Mouse (Mus musculus): ENCODE measurements around the gene Evx1. TPM values are rescaled to one million over a fixed set of nuclear protein-coding genes. Genes with fewer than 3 reads are reported as not detected.

Gene Evx1
- polyA plus RNA-seq (2012; rRNA removed) = not detected in 2 replicates

DNA sequence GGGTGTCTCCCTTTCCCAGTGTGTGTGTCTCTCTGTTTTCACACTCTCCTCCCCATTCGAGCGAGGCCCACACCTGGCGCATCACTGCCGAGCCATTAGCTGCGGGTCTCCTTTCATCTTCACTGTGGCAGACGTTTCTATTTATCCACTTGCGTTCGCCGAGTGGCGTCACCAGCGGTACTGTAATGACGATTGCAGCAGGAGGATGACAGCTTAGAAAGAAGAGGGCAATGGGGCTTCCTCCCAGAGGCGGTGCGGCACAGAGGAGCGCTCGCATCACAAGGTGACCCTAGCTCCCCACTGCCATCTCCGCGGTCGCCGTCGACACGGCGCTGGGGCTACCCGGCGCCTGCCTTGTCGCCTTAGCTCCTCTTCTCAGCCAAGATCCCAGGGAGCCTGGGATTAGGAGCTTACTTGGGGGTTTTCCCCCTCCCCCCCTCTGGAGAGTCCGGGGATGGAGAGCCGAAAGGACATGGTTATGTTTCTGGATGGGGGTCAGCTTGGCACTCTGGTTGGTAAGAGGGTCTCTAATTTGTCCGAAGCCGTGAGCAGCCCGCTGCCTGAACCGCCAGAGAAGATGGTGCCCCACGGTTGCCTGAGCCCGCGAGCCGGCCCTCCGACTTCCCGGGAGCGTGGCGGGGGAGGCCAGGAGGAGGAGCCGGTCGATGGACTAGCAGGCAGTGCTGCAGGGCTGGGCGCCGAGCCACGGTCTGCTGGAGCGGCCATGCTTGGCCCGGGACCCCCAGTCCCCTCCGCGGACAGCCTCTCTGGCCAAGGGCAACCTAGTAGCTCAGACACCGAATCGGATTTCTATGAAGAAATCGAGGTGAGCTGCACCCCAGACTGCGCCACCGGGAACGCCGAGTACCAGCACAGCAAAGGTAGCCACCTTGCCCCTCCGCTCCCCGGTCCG lies at the start of gene Evx1:
TSS of gene Evx1 (plus strand) at position 108 of the 913 bp plus-strand sequence.
- Histone ChIP-seq H3K27me3 (ENCODE audit: control insufficient read depth, insufficient read depth, low read length) (peaks cover 89% of the 10 kb centered on the region), H3K27ac (ENCODE audit: insufficient read depth, low read depth, low read length) (no peak within 1 kb of the TSS), H3K36me3 (ENCODE audit: control insufficient read depth, insufficient read depth, low read length) (no peaks in the 10 kb centered on the region), H3K4me1 (ENCODE audit: control insufficient read depth, insufficient read depth, insufficient read length, low read length) (peaks cover 4% of the 10 kb centered on the region; the same call in 1 of the 2 replicates), H3K4me3 (ENCODE audit: low read depth, low read length) (no peak within 1 kb of the TSS)
- no peak for TF ChIP-seq POLR2A (IDR thresholded peaks at IDR 0.05; ENCODE audit: low read depth, low read length)
- no peak for TF ChIP-seq CTCF (IDR thresholded peaks at IDR 0.05; ENCODE audit: extremely low read depth, insufficient read length, insufficient replicate concordance, low read depth, low read length)
- 3% methylated on average over 59 of the region's 59 CpGs for WGBS

- H3K36me3 ChIP-seq (ENCODE audit: control insufficient read depth, insufficient read depth, low read length) = no peaks in the 10 kb centered on the region
- no peak overlapping the region for H3K4me3 ChIP-seq (ENCODE audit: low read depth, low read length)
- WGBS = 10% methylated on average over 5 of the region's 5 CpGs
- H3K27me3 ChIP-seq (ENCODE audit: control insufficient read depth, insufficient read depth, low read length) = peaks cover 84% of the 10 kb centered on the region
- no peak for TF ChIP-seq CTCF (IDR thresholded peaks at IDR 0.05; ENCODE audit: extremely low read depth, insufficient read length, insufficient replicate concordance, low read depth, low read length)
- no peak for TF ChIP-seq POLR2A (IDR thresholded peaks at IDR 0.05; ENCODE audit: low read depth, low read length)
- 0 out of 2 replicates have a peak, but pooled peaks cover 4% of the 10 kb centered on the region for H3K4me1 ChIP-seq (ENCODE audit: control insufficient read depth, insufficient read depth, insufficient read length, low read length)
- H3K27ac ChIP-seq (ENCODE audit: insufficient read depth, low read depth, low read length) = no peak overlapping the region
These were observed 49.0 kb upstream of the Evx1 start for GRCm38 (mm10) chr6:52264106-52264790.

DNA sequence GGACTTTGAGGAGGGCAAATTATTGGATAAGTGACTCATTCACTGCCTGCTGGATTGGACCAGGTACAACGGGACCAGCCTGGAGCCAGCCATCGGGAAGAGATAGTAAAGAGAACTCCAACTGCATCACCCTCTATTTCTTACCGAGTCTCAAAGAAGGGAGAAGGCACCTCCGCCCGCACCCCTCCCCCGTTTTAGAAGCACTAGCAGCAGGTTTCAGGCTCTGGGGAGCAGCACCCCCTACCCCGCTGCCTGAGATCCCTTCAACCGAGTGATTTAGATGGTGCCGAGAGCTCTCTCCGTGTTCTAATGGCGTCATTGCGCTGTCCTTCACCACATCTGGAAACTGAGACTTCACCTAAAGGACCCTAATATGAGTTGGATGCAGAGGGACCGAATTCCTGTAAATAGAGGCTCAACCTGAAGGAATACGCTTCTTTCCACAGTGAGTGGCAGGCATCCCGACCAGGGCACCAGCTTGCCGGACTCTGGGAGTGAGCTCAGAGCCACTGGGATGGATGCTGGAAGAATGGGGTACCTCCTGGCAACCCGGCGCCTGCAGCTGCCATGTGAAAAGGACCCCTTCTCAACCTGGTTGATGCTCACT lies 47.9 kb upstream of the Evx1 start:
- Histone ChIP-seq H3K4me3 (ENCODE audit: low read depth, low read length) (no peak overlapping the region), H3K36me3 (ENCODE audit: control insufficient read depth, insufficient read depth, low read length) (no peaks in the 10 kb centered on the region), H3K27ac (ENCODE audit: insufficient read depth, low read depth, low read length) (no peak overlapping the region), H3K4me1 (ENCODE audit: control insufficient read depth, insufficient read depth, insufficient read length, low read length) (no peaks in the 10 kb centered on the region), H3K27me3 (ENCODE audit: control insufficient read depth, insufficient read depth, low read length) (peaks cover 79% of the 10 kb centered on the region)
- 3% methylated on average over 18 of the region's 18 CpGs for WGBS
- TF ChIP-seq POLR2A (IDR thresholded peaks at IDR 0.05; ENCODE audit: low read depth, low read length) (no peak), CTCF (IDR thresholded peaks at IDR 0.05; ENCODE audit: extremely low read depth, insufficient read length, insufficient replicate concordance, low read depth, low read length) (no peak)

DNA sequence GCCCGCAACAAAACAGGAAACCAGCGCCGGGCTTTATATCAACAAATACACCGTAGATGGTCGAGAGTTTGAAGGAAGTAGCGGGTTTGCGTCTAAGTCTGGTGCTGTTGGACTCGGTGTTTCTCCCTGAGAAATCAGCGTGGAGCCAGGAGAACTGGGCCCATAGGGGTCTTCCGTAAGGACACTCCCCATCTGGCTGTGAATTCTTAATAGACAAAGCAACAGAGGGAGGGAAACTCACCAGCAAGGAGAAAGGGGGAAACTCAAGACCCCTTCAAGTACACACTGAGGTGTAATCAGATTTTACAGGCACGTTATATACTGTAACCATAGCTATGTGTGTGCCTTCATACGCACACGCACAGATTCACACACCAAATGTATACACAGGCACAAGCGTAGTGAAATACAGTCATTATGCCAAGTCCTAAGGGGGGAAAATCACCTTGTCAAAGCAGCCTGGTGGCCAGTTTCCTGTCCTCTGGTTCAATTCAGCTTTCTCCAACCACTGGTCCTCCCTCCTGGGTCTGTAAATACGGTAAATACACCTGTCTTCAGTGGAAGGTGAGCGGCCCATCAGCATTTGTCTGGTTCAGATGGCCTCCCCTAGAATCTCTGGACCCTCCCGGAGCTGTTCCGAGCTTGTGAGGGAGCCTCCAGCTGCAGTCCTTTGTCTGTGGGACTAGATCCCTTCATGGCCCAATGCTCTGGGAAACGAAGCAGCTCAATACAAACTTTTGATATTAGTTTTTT lies 47.2 kb upstream of the Evx1 start:
- TF ChIP-seq CTCF (IDR thresholded peaks at IDR 0.05; ENCODE audit: extremely low read depth, insufficient read length, insufficient replicate concordance, low read depth, low read length) (no peak), POLR2A (IDR thresholded peaks at IDR 0.05; ENCODE audit: low read depth, low read length) (no peak)
- 5% methylated on average over 19 of the region's 19 CpGs for WGBS
- Histone ChIP-seq H3K36me3 (ENCODE audit: control insufficient read depth, insufficient read depth, low read length) (no peaks in the 10 kb centered on the region), H3K27me3 (ENCODE audit: control insufficient read depth, insufficient read depth, low read length) (peaks cover 76% of the 10 kb centered on the region), H3K4me1 (ENCODE audit: control insufficient read depth, insufficient read depth, insufficient read length, low read length) (peaks cover 2% of the 10 kb centered on the region; the same call in 1 of the 2 replicates), H3K4me3 (ENCODE audit: low read depth, low read length) (no peak overlapping the region), H3K27ac (ENCODE audit: insufficient read depth, low read depth, low read length) (no peak overlapping the region)

- Histone ChIP-seq H3K4me1 (ENCODE audit: control insufficient read depth, insufficient read depth, insufficient read length, low read length) (peaks cover 4% of the 10 kb centered on the region; the same call in 1 of the 2 replicates), H3K27ac (ENCODE audit: insufficient read depth, low read depth, low read length) (no peak overlapping the region), H3K4me3 (ENCODE audit: low read depth, low read length) (no peak overlapping the region), H3K27me3 (ENCODE audit: control insufficient read depth, insufficient read depth, low read length) (peaks cover 77% of the 10 kb centered on the region), H3K36me3 (ENCODE audit: control insufficient read depth, insufficient read depth, low read length) (no peaks in the 10 kb centered on the region)
- no peak for TF ChIP-seq POLR2A (IDR thresholded peaks at IDR 0.05; ENCODE audit: low read depth, low read length)
- no peak for TF ChIP-seq CTCF (IDR thresholded peaks at IDR 0.05; ENCODE audit: extremely low read depth, insufficient read length, insufficient replicate concordance, low read depth, low read length)
- 10% methylated on average over 9 of the region's 9 CpGs for WGBS
These were observed 46.7 kb upstream of the Evx1 start for GRCm38 (mm10) chr6:52266666-52266985.

DNA sequence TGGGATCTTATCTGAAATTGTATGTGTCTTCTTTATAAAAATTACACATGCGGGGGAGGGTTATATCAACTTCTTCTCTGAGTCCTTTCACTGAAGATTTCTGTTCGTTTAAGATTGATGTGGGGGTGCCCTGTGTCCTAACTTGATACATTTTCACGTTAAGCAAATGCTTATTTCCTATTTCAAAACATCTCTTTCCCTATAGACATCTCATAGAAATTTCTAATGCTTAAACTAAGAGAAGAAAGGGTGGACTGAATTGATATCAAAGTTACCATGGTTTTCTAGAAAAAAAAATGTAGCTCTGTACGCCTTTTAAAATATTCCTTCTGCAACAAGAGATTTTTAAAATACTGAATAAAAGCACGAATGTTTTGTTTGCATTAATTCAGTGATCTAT lies 46.1 kb upstream of the Evx1 start:
- Histone ChIP-seq H3K36me3 (ENCODE audit: control insufficient read depth, insufficient read depth, low read length) (no peaks in the 10 kb centered on the region), H3K27ac (ENCODE audit: insufficient read depth, low read depth, low read length) (no peak overlapping the region), H3K27me3 (ENCODE audit: control insufficient read depth, insufficient read depth, low read length) (peaks cover 74% of the 10 kb centered on the region), H3K4me1 (ENCODE audit: control insufficient read depth, insufficient read depth, insufficient read length, low read length) (peaks cover 4% of the 10 kb centered on the region; the same call in 1 of the 2 replicates), H3K4me3 (ENCODE audit: low read depth, low read length) (no peak overlapping the region)
- TF ChIP-seq CTCF (IDR thresholded peaks at IDR 0.05; ENCODE audit: extremely low read depth, insufficient read length, insufficient replicate concordance, low read depth, low read length) (no peak), POLR2A (IDR thresholded peaks at IDR 0.05; ENCODE audit: low read depth, low read length) (no peak)
- WGBS = 26% methylated on average over 5 of the region's 5 CpGs
